In the genomic region with DNA sequence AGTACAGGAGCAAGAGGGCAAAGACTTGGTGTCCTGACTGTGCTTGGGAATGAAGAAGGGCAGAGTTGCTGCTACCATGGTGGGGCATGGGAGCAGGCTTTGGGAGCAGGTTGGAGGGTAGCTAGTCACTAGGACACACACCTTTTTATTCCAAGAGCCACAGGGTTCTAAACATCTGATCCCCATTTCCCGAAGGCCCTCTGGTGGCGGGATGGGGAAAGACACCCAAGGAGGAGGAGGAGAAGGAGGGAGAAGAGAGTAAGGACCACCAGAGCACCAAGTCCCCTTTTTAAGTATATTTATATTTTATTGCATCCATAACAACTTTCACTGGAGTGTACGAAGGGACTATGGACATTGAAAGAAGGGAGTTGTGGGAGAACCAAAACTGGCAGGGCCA, we compare ENCODE assay signal across 9 mouse cellular contexts. TPM values are rescaled to one million over a fixed set of nuclear protein-coding genes. Genes with fewer than 3 reads are reported as not detected.
DNase-seq lines count a peak whose midpoint lies in the region; ATAC-seq and TF ChIP-seq lines count a peak whose summit lies in the region.
"Had no signal": no experiment of that assay in that cellular context is flagged by ENCODE, and none has a peak within 500 bp of the region (broad histone marks: within the 10 kb centered on the region; RNA-seq: fewer than 3 reads in every experiment).

No protein-coding gene starts in this region.

- H3K4me2 ChIP-seq in heart, embryonic 11.5 days: no peak overlapping the region
- H3K4me2 ChIP-seq in CH12.LX (ENCODE audit: insufficient read depth, low read depth, poor library complexity, severe bottlenecking): no peak overlapping the region
- H3K4me2 ChIP-seq: limb, embryonic 13.5 days had no signal

- peak; percentile 17 to 50 for DNase-seq in heart, postnatal 10 days
- DNase-seq in CH12.LX (ENCODE audit: extremely low read depth): peak; percentile 27
- DNase-seq in adrenal gland, postnatal 14 days: peak; percentile 71
- peak; percentile 23 for DNase-seq in embryo, embryonic 11.5 days (ENCODE audit: low read depth, low spot score)
- DNase-seq in layer of hippocampus, postnatal 25 days (ENCODE audit: extremely low spot score in 1 of 2, low spot score in 1 of 2): peak; percentile 23 to 65
- DNase-seq in spleen, postnatal 36 days (ENCODE audit: low spot score in 2 of 2): no peak

- no peak for ATAC-seq in heart, embryonic 11.5 days (replicated peaks; ENCODE audit: insufficient number of reproducible peaks, low FRiP score, low TSS enrichment)

- peak; percentile 58 to 59; a peak in 3 of 4 replicates for TF ChIP-seq CTCF in CH12.LX (conservative IDR thresholded peaks at IDR 0.05 in 1 of 2, IDR thresholded peaks at IDR 0.05 in 1 of 2; ENCODE audit: low read depth in 2 of 2, low read length in 2 of 2)
- peak; percentile 53 for TF ChIP-seq CTCF in olfactory bulb, adult 2 months (IDR thresholded peaks at IDR 0.05; ENCODE audit: insufficient read depth, low read depth, low read length)

- no peaks in the 10 kb centered on the region for H3K9me3 ChIP-seq in heart, embryonic 11.5 days (replicated peaks; ENCODE audit: control insufficient read depth, low read length)
- no peaks in the 10 kb centered on the region for H3K9me3 ChIP-seq in CH12.LX (replicated peaks; ENCODE audit: low read length)
- H3K9me3 ChIP-seq: limb, embryonic 13.5 days had no signal

- in situ Hi-C loops in CH12.LX (cut with MboI; ENCODE audit: low pct_ligation_motif_present, low pct_unique_long_range_greater_than_20kb, low sequenced_read_pairs): no loop called here

- no peak; the same call in none of the 2 replicates for TF ChIP-seq RAD21 in CH12.LX (IDR thresholded peaks at IDR 0.05; ENCODE audit: low read depth, low read length)

- intact Hi-C loops in heart, postnatal 10 days (cut with DNase I): no loop called here

- no peak for TF ChIP-seq EP300 in CH12.LX (IDR thresholded peaks at IDR 0.05; ENCODE audit: low read length)

- no peaks in the 10 kb centered on the region for H3K4me1 ChIP-seq in heart, embryonic 11.5 days (ENCODE audit: control insufficient read depth, insufficient read depth, low read length)
- H3K4me1 ChIP-seq in CH12.LX (ENCODE audit: control insufficient read depth in 1 of 2, insufficient read depth in 2 of 2): no peaks in the 10 kb centered on the region; a peak in 1 of 4 replicates
- H3K4me1 ChIP-seq in olfactory bulb, adult 2 months (ENCODE audit: control insufficient read depth, insufficient read depth, low read length): no peaks in the 10 kb centered on the region
- H3K4me1 ChIP-seq: limb, embryonic 13.5 days had no signal

- no peak overlapping the region for H3K4me3 ChIP-seq in heart, embryonic 11.5 days (ENCODE audit: low read depth, low read length)
- H3K4me3 ChIP-seq in CH12.LX (replicated peaks in 1 of 3; ENCODE audit: low read depth in 2 of 3, low read length in 2 of 3, poor library complexity in 1 of 3): no peak overlapping the region
- H3K4me3 ChIP-seq in olfactory bulb, adult 2 months (ENCODE audit: insufficient read depth, low read depth, low read length): no peak overlapping the region
- H3K4me3 ChIP-seq: limb, embryonic 13.5 days had no signal

- no peaks in the 10 kb centered on the region for H3K36me3 ChIP-seq in heart, embryonic 11.5 days (ENCODE audit: control insufficient read depth, insufficient read depth, low read length)
- H3K36me3 ChIP-seq in CH12.LX (replicated peaks in 1 of 2; ENCODE audit: control insufficient read depth in 1 of 2, insufficient read depth in 1 of 2, low read length in 1 of 2): no peaks in the 10 kb centered on the region
- H3K36me3 ChIP-seq: limb, embryonic 13.5 days had no signal

- H3K27ac ChIP-seq in heart, embryonic 11.5 days (ENCODE audit: low read depth, low read length): no peak overlapping the region
- no peak overlapping the region for H3K27ac ChIP-seq in CH12.LX (ENCODE audit: insufficient read depth, low read depth)
- H3K27ac ChIP-seq in olfactory bulb, adult 2 months (ENCODE audit: insufficient read depth, low read depth, low read length): no peak overlapping the region
- H3K27ac ChIP-seq: limb, embryonic 13.5 days had no signal

- no peak overlapping the region for H3K9ac ChIP-seq in heart, embryonic 11.5 days (ENCODE audit: low read depth, low read length)
- H3K9ac ChIP-seq in CH12.LX (ENCODE audit: insufficient read depth, low read depth): no peak overlapping the region
- H3K9ac ChIP-seq: limb, embryonic 13.5 days had no signal

- dilution Hi-C loops in CH12.LX (cut with MboI; ENCODE audit: extremely low pct_ligation_motif_present, extremely low pct_unique_long_range_greater_than_20kb, low sequenced_read_pairs): no loop called here

- no peaks in the 10 kb centered on the region for H3K79me2 ChIP-seq in CH12.LX (replicated peaks; ENCODE audit: control insufficient read depth, extremely low read depth, insufficient read depth, poor library complexity, severe bottlenecking)

- no peaks in the 10 kb centered on the region for H3K27me3 ChIP-seq in heart, embryonic 11.5 days (ENCODE audit: control insufficient read depth, insufficient read depth, low read length)
- no peaks in the 10 kb centered on the region for H3K27me3 ChIP-seq in CH12.LX (replicated peaks)
- H3K27me3 ChIP-seq: limb, embryonic 13.5 days had no signal

- WGBS in heart, embryonic 11.5 days (ENCODE audit: insufficient replicate concordance): 15% methylated on average over 3 of the region's 3 CpGs
- WGBS in olfactory bulb, adult 2 months: 17% methylated on average over 3 of the region's 3 CpGs

- no peak for TF ChIP-seq POLR2A in CH12.LX (IDR thresholded peaks at IDR 0.05; ENCODE audit: low read depth, low read length)
- TF ChIP-seq POLR2A in olfactory bulb, adult 2 months (IDR thresholded peaks at IDR 0.05; ENCODE audit: insufficient read depth, low read depth, low read length): no peak

TF ChIP-seq in CH12.LX, 34 proteins besides CTCF, POLR2A, EP300 and RAD21:
- TF ChIP-seq MEF2A (IDR thresholded peaks at IDR 0.05; ENCODE audit: borderline replicate concordance, low read depth, low read length): no peak
- no peak for TF ChIP-seq MAFK (IDR thresholded peaks at IDR 0.05; ENCODE audit: insufficient replicate concordance, low read length)
- TF ChIP-seq IRF4 (IDR thresholded peaks at IDR 0.05; ENCODE audit: low read depth, low read length): no peak
- TF ChIP-seq SMC3 (IDR thresholded peaks at IDR 0.05; ENCODE audit: low read depth, low read length): peak; percentile 39
- TF ChIP-seq HCFC1 (IDR thresholded peaks at IDR 0.05; ENCODE audit: low read depth, low read length): no peak
- TF ChIP-seq PAX5 (IDR thresholded peaks at IDR 0.05; ENCODE audit: low read length): no peak
- TF ChIP-seq MXI1 (IDR thresholded peaks at IDR 0.05; ENCODE audit: low read depth, low read length): no peak

RNA-seq across cellular contexts. Expression of a gene that starts 57.0 kb away (rescaled TPM):
- total RNA-seq in heart, postnatal 10 days (2021): 10 to 100 TPM; 43.1 to 43.8 TPM
- polyA plus RNA-seq in heart, embryonic 11.5 days (2014; fragmentation: Nextera tagmentation; extraction: Ambion mirVana): 11.8 and 14.3 TPM in 2 replicates
- not detected in 2 replicates for total RNA-seq in CH12.LX (2012; rRNA removed)
- total RNA-seq in CH12.LX (2014; rRNA removed): not detected in 2 replicates
- polyA plus RNA-seq in CH12.LX (2012; ENCODE audit: insufficient read length, low read depth): not detected in 2 replicates
- total RNA-seq in adrenal gland, postnatal 14 days (2021): 46.0 and 46.5 TPM in 2 replicates
- total RNA-seq in layer of hippocampus, postnatal 25 days (2021): 100 to 1,000 TPM; 109 to 127 TPM
- polyA plus RNA-seq in olfactory bulb, adult 2 months (2012; ENCODE audit: insufficient read depth, insufficient read length, low replicate concordance, missing spikeins): 63.9 TPM in 1 of 2 replicates, not detected in the other

Comparison
In these comparisons a context has a peak if more than half of its experiments do, and no peak if none do; other contexts are left out.
1. DNase-seq: peak in heart, postnatal 10 days (2 of 2), CH12.LX (single experiment), adrenal gland, postnatal 14 days (single experiment), embryo, embryonic 11.5 days (single experiment) and layer of hippocampus, postnatal 25 days (2 of 2); none in spleen, postnatal 36 days (0 of 2).
2. RNA of a gene that starts 57.0 kb away (total RNA-seq): 109 to 127 TPM in layer of hippocampus, postnatal 25 days, 46.0 to 46.5 TPM in adrenal gland, postnatal 14 days and 43.1 to 43.8 TPM in heart, postnatal 10 days; not detected in CH12.LX; every median in the first group is over 10 times any median in the second.